Mouse (Mus musculus) limb, embryonic 15.5 days (tissue): ENCODE measurements at regions not wholly inside any gene's neighbourhood (a gene's known extent, or its start where the extent isn't known, plus 50 kb on each side); places are given as distances from the start of the nearest gene placed in this dataset.

ENCODE experiments used
- ATAC-seq: fragments of 200-750 bp; cut with Nextera tagmentation; 2 replicates; pipeline ENCODE4 v1.8.0; 2017; ENCODE audit warnings: low read depth, moderate TSS enrichment; ENCODE audit not compliant: insufficient number of reproducible peaks, low FRiP score, low TSS enrichment
- H3K27ac ChIP-seq: fragments of 300-500 bp; sonication (generic); 2 replicates; pipeline ENCODE4 v1.5.1; 2015; ENCODE audit warnings: moderate library complexity, mild to moderate bottlenecking, inconsistent platforms
- H3K27me3 ChIP-seq: fragments of 300-500 bp; sonication (generic); 2 replicates; pipeline ENCODE4 v1.6.1; 2015; ENCODE audit warnings: inconsistent platforms
- H3K36me3 ChIP-seq: fragments of 300-500 bp; sonication (generic); 2 replicates; pipeline ENCODE4 v1.6.1; 2015; ENCODE audit warnings: inconsistent platforms
- H3K4me1 ChIP-seq: fragments of 300-500 bp; sonication (generic); 2 replicates; pipeline ENCODE4 v1.6.1; 2015; ENCODE audit warnings: inconsistent platforms
- H3K4me2 ChIP-seq: fragments of 300-500 bp; sonication (generic); 2 replicates; pipeline ENCODE4 v1.6.1; 2015; ENCODE audit warnings: mild to moderate bottlenecking, inconsistent platforms
- H3K4me3 ChIP-seq: fragments of 300-500 bp; sonication (generic); 2 replicates; pipeline ENCODE4 v1.5.1; 2015; ENCODE audit warnings: mild to moderate bottlenecking, inconsistent platforms
- H3K9ac ChIP-seq: fragments of 300-500 bp; sonication (generic); 2 replicates; pipeline ENCODE4 v1.6.1; 2015; ENCODE audit warnings: inconsistent platforms
- H3K9me3 ChIP-seq: fragments of 300-500 bp; sonication (generic); 2 replicates; pipeline ENCODE4 v1.6.1; 2016; ENCODE audit warnings: inconsistent platforms
- WGBS: fragments of 180-500 bp; shearing (Covaris S2); methylation state at CpG from one replicate; pipeline ENCODE4 v1.1.7; 2015; 5-methylcytosine and 5-hydroxymethylcytosine counted together

DNA sequence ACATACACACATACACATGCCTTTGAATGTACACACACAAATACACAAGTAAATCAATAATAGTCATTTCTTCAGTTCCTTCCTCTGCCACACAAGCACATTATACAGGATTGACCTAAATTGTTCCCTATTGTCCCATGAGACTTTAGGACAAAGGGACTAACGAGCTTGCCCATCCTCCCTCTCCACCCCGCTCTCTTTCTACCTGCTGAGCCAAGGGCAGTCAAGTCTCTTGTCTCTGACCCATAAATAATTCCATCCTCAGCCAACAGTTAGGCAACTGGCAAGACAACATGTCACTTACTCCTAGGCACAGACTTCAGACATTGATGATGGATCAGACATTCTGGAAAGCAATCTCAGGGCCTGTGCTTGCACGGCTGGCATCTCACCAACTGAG lies 56.3 kb upstream of the Kcnk2 start:
- H3K9ac ChIP-seq = no peak overlapping the region
- ATAC-seq = no peak
- H3K4me1 ChIP-seq = no peaks in the 10 kb centered on the region
- 78% methylated on average over 3 of the region's 3 CpGs for WGBS
- no peak overlapping the region for H3K4me2 ChIP-seq
- H3K9me3 ChIP-seq = no peaks in the 10 kb centered on the region
- no peaks in the 10 kb centered on the region for H3K36me3 ChIP-seq
- no peaks in the 10 kb centered on the region for H3K27me3 ChIP-seq
- no peak overlapping the region for H3K4me3 ChIP-seq
- no peak overlapping the region for H3K27ac ChIP-seq
